Mouse (Mus musculus) forebrain, embryonic 14.5 days (tissue): ENCODE measurements around the gene Cox15. TPM values are rescaled to one million over a fixed set of nuclear protein-coding genes. Genes with fewer than 3 reads are reported as not detected.

Experiments used
- ATAC-seq: fragments of 200-750 bp; cut with Nextera tagmentation; 2 replicates; pipeline ENCODE4 v1.8.0; 2017; ENCODE audit warnings: mild to moderate bottlenecking, moderate library complexity
- DNase-seq: peaks from one replicate; pipeline ENCODE4 v3.0.0-alpha.2; 2015; ENCODE audit warnings: low spot score
- H3K27ac ChIP-seq: fragments of 300-500 bp; sonication (generic); 2 replicates; pipeline ENCODE4 v1.5.1; 2014; ENCODE audit warnings: low read depth, mild to moderate bottlenecking, control low read depth, low read length, moderate library complexity
- H3K27me3 ChIP-seq: fragments of 300-500 bp; sonication (generic); replicated peaks from 2 replicates; pipeline ENCODE4 v1.6.1; 2014; ENCODE audit warnings: low read length, control low read depth, mixed read lengths; ENCODE audit not compliant: control insufficient read depth, insufficient read depth
- H3K36me3 ChIP-seq: fragments of 300-500 bp; sonication (generic); 2 replicates; pipeline ENCODE4 v1.6.1; 2014; ENCODE audit warnings: low read length, control low read depth; ENCODE audit not compliant: control insufficient read depth, insufficient read depth
- H3K4me1 ChIP-seq: fragments of 300-500 bp; sonication (generic); 2 replicates; pipeline ENCODE4 v1.6.1; 2014; ENCODE audit warnings: antibody characterized with exemption, low read length, control low read depth; ENCODE audit not compliant: control insufficient read depth, insufficient read depth
- H3K4me2 ChIP-seq: fragments of 300-500 bp; sonication (generic); 2 replicates; pipeline ENCODE4 v1.6.1; 2014; ENCODE audit warnings: mild to moderate bottlenecking, control low read depth, low read length
- H3K4me3 ChIP-seq: fragments of 300-500 bp; sonication (generic); 2 replicates; pipeline ENCODE4 v1.5.1; 2014; ENCODE audit warnings: low read depth, low read length, control low read depth
- H3K9ac ChIP-seq: fragments of 300-500 bp; sonication (generic); 2 replicates; pipeline ENCODE4 v1.6.1; 2014; ENCODE audit warnings: mild to moderate bottlenecking, low read length, control low read depth, moderate library complexity
- H3K9me3 ChIP-seq: fragments of 300-500 bp; sonication (generic); replicated peaks from 2 replicates; pipeline ENCODE4 v1.6.1; 2016; ENCODE audit warnings: low read length, control low read depth, mixed read lengths; ENCODE audit not compliant: control insufficient read depth
- WGBS: fragments of 180-500 bp; shearing (Covaris S2); extraction: QIAGEN DNeasy Blood & Tissue Kit; methylation state at CpG from one replicate; pipeline ENCODE4 v1.1.7; 2014; 5-methylcytosine and 5-hydroxymethylcytosine counted together
- polyA plus RNA-seq: library from polyadenylated mRNA; unstranded; fragments of >200 nt; fragmentation: Nextera tagmentation; extraction: Ambion mirVana; gene quantifications from 2 replicates; pipeline ENCODE4 v1.2.1, GENCODE M21; 2014

The Cox15 gene
- polyA plus RNA-seq: 5.7 and 6.7 TPM in 2 replicates

- peaks cover 32% of the 10 kb centered on the region for H3K36me3 ChIP-seq
- ATAC-seq (peak; percentile 94), DNase-seq (peak; percentile 98)
- 1% methylated on average over 60 of the region's 62 CpGs for WGBS
- no peaks in the 10 kb centered on the region for H3K9me3 ChIP-seq
- peak within 1 kb of the TSS; percentile 68 for H3K9ac ChIP-seq
- H3K4me3 ChIP-seq: peak within 1 kb of the TSS; percentile 55
- H3K4me1 ChIP-seq: no peaks in the 10 kb centered on the region; the same call in 1 of the 2 replicates
- peak within 1 kb of the TSS; percentile 90 for H3K27ac ChIP-seq
- peak within 1 kb of the TSS; percentile 67 for H3K4me2 ChIP-seq
- H3K27me3 ChIP-seq: no peaks in the 10 kb centered on the region
These were observed at the start of gene Cox15, which contains the start of gene Cutc for GRCm38 (mm10) chr19:43752489-43753225. TSS of gene Cox15 (minus strand) at chr19:43753000. TSS of gene Cutc (plus strand) at chr19:43752996.

- Histone ChIP-seq H3K36me3 (no peaks in the 10 kb centered on the region), H3K4me3 (no peak overlapping the region), H3K9me3 (no peaks in the 10 kb centered on the region), H3K27me3 (no peaks in the 10 kb centered on the region), H3K9ac (no peak overlapping the region), H3K4me2 (no peak overlapping the region), H3K27ac (no peak overlapping the region), H3K4me1 (no peaks in the 10 kb centered on the region)
- no peak for DNase-seq
- WGBS: 69% methylated on average over 9 of the region's 9 CpGs
- ATAC-seq: no peak
These were observed 48.7 kb upstream of the Cox15 start for GRCm38 (mm10) chr19:43801427-43802051.

GRCm38 (mm10) chr19:43797216-43797615, 44.4 kb upstream of the Cox15 start:
- no peak for DNase-seq
- no peak for ATAC-seq
- Histone ChIP-seq H3K4me1 (no peaks in the 10 kb centered on the region), H3K9me3 (no peaks in the 10 kb centered on the region), H3K4me2 (no peak overlapping the region), H3K4me3 (no peak overlapping the region), H3K36me3 (no peaks in the 10 kb centered on the region), H3K27ac (no peak overlapping the region), H3K27me3 (no peaks in the 10 kb centered on the region), H3K9ac (no peak overlapping the region)
- 88% methylated on average over 5 of the region's 5 CpGs for WGBS

- ATAC-seq (no peak), DNase-seq (no peak)
- Histone ChIP-seq H3K27me3 (no peaks in the 10 kb centered on the region), H3K4me3 (no peak overlapping the region), H3K9me3 (no peaks in the 10 kb centered on the region), H3K27ac (no peak overlapping the region), H3K4me2 (no peak overlapping the region), H3K36me3 (no peaks in the 10 kb centered on the region), H3K9ac (no peak overlapping the region), H3K4me1 (no peaks in the 10 kb centered on the region)
- 82% methylated on average over 8 of the region's 8 CpGs for WGBS
These were observed 42.7 kb upstream of the Cox15 start for GRCm38 (mm10) chr19:43795511-43795910.

- H3K4me3 ChIP-seq: no peak overlapping the region
- no peak overlapping the region for H3K4me2 ChIP-seq
- no peaks in the 10 kb centered on the region for H3K27me3 ChIP-seq
- no peak for ATAC-seq
- H3K27ac ChIP-seq: no peak overlapping the region
- no peak overlapping the region for H3K9ac ChIP-seq
- 96% methylated on average over 1 of the region's 1 CpGs for WGBS
- H3K9me3 ChIP-seq: no peaks in the 10 kb centered on the region
- H3K4me1 ChIP-seq: no peaks in the 10 kb centered on the region
- no peaks in the 10 kb centered on the region for H3K36me3 ChIP-seq
- no peak for DNase-seq
These were observed 41.2 kb upstream of the Cox15 start for GRCm38 (mm10) chr19:43793951-43794350.

GRCm38 (mm10) chr19:43792537-43792936, 39.7 kb upstream of the Cox15 start:
- Histone ChIP-seq H3K9me3 (no peaks in the 10 kb centered on the region), H3K4me2 (no peak overlapping the region), H3K27ac (no peak overlapping the region), H3K4me3 (no peak overlapping the region), H3K4me1 (no peaks in the 10 kb centered on the region), H3K27me3 (no peaks in the 10 kb centered on the region), H3K36me3 (no peaks in the 10 kb centered on the region), H3K9ac (no peak overlapping the region)
- DNase-seq (no peak), ATAC-seq (no peak)
- 90% methylated on average over 4 of the region's 4 CpGs for WGBS

- H3K9ac ChIP-seq: no peak overlapping the region
- DNase-seq (no peak), ATAC-seq (no peak)
- H3K9me3 ChIP-seq: no peaks in the 10 kb centered on the region
- no peaks in the 10 kb centered on the region for H3K27me3 ChIP-seq
- H3K4me3 ChIP-seq: no peak overlapping the region
- H3K4me2 ChIP-seq: no peak overlapping the region
- H3K36me3 ChIP-seq: no peaks in the 10 kb centered on the region
- no peak overlapping the region for H3K27ac ChIP-seq
- no peaks in the 10 kb centered on the region for H3K4me1 ChIP-seq
- 93% methylated on average over 7 of the region's 7 CpGs for WGBS
These were observed 37.0 kb upstream of the Cox15 start for GRCm38 (mm10) chr19:43789817-43790216.

- ATAC-seq: no peak
- H3K27me3 ChIP-seq: no peaks in the 10 kb centered on the region
- H3K4me2 ChIP-seq: no peak overlapping the region
- no peaks in the 10 kb centered on the region for H3K36me3 ChIP-seq
- no peaks in the 10 kb centered on the region for H3K4me1 ChIP-seq
- WGBS: 87% methylated on average over 13 of the region's 13 CpGs
- no peak for DNase-seq
- H3K4me3 ChIP-seq: no peak overlapping the region
- H3K27ac ChIP-seq: no peak overlapping the region
- no peak overlapping the region for H3K9ac ChIP-seq
- no peaks in the 10 kb centered on the region for H3K9me3 ChIP-seq
These were observed 33.6 kb upstream of the Cox15 start for GRCm38 (mm10) chr19:43786249-43787026.
